Mouse (Mus musculus): ENCODE results near the gene Ddx28.

The Ddx28 gene

DNA sequence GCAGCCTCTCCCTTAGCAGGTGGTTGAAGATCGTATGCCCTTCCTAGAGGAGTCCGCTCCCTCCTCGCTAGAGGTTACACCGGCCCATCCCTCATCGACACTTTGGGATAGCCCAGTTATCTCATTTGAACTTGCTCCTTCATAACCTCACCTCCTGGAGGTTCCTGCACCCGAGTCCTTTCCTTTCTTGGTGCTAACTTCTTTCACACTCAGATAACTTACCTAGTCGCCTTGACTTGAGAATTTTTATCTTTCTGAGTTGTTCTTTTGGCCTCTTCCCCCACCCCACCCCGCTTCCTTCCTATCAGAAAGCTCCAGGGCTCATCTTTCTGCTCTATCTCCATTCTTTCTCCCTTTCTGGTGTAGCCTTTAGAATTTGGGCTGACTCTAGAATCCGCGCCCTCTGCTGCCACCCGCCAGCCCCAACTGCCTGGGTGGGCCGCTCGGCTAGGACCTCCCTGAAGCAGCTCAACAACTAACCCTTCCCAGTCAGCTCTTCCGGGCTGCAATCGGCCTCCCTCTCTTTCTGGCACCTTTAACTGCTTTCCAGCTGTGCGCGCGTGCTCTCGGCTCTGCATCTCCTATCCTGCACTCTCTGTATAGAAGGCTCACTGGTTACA is 44.9 kb downstream of the Ddx28 start:
- DNase-seq (ENCODE audit: low spot score in 2 of 2) = no peak

DNA sequence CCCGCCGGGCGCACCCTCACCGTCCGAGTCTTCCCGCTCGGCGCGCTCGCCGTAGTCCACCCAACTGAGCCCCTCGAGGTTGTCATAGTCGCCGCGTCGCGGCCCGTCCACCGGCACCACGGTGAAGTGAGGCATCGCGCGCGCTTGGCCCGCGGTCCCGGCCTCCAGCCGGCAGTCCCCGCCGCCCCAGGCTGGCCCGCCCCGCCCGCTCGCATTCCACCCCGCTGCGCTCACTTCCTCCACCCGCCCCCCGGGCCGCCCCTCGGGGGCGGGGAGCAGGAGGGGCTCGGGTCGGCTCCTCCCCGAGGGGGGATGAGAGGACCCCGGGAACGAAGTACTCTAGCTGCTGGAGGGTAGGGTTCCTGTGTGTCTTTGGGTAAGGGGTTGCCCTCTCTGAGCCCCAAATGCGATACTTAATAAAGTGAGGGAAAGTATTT is 45.8 kb downstream of the Ddx28 start, which contains the start of gene Slc12a4:
Slc12a4 (minus strand) TSS at position 193 of the 437 bp plus-strand sequence.
- DNase-seq (ENCODE audit: low spot score in 2 of 2) = no peak

DNA sequence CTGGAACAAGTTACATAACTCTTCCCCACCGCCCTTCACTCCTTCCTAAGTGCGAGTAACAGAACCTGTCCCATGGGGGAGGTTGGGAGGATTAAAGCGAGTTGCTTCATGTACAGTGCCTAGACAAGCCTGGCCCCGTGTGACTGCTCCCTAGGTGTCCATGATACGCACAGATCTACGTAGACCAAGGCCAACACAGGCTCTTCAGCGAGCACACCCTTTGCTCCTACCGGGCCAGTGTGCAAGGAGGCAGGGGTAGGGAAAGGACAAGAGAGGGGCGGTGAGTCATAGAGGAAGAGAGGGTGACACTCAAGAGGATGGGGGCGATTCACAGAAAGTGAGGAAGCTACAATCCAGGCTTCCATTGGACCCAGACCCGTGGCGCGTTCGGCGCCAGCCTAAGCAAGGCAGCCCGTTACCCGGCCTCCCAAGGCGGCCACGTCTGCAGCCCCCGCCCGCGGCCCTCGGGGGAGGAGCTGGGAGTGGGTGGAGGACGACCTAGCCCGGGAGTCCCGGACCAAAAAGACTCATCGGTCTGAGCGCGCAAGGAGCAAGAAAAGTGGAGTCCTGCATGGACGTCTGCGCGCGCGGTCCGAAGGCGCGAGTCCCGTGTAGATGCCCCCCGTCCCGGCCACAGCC is 46.3 kb downstream of the Ddx28 start:
- DNase-seq (ENCODE audit: low spot score in 2 of 2) = no peak

DNA sequence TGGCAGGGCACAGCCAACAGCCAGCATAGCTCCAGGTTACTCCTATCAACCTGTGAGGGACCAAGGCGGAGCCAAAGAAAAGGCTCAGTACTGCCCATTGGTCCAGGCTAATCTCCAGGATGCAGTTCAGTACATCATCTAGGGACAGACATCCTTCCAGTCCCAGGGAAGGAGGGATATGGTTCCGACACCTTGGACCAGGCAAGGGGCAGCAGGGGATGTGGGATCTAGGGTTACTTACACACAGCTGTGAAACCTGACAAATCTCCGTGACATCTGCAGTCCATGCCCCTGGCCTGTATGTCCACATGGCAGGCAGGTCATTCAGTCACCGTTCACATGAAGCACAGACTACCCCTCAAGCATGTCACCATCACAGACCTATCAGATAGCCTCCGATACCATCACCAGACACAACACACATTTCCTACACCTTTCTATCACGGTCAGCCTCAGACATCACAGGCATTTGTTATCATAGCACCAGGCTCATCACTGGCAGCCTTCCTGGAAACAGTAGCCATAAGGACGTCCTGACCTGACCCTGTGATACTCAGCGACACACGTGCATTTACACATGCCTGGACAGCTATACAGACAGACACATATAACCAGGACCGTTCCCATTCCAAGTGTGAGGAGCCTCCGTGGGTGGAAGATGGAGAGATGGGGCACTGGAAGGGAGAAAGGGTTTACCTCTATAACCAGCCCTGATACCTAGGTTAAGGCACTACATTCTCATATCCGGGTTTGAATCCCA is 47.0 kb downstream of the Ddx28 start:
- no peak for DNase-seq (ENCODE audit: low spot score in 2 of 2)

DNA sequence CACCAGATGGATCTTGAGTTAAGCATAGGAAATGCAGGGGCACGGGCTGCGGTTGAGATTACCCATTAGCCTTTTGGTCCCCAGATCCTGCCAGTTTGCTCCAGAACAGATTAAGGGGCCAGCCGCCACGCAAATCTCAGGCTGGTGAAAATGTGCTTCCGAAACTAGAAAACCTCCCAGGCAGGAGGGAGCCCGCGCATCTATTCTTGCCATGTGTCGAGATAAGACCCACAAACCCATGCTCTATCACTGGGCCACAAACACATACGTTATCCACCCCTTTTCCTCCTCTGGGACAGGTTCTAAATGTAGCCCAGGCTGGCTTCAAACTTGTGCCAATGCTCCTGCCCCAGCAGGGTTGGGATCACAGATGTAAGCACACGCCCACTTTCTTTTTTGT is 50.1 kb downstream of the Ddx28 start:
- DNase-seq (ENCODE audit: low spot score in 2 of 2) = no peak

DNA sequence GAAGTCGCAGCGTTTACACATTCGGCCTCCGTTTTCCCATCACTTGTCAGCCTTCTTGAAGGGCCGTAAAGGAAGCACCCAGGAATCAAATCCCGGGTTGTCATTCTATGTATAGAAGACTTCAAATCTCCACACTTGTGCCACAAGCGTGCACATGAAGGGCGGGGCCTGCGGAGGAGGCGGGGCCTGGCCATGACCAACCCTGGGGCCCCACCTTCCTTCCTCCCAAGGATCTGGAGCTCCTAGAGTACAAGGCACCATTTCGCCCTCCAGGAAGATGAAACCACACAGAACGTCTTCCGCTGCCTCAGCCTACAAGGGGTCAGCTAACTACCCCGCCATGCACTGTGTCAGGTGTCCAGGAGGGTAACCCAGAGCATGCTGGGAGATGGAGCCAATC is 50.6 kb downstream of the Ddx28 start:
- no peak for DNase-seq (ENCODE audit: low spot score in 2 of 2)

All from left cerebral cortex, adult 9 months (tissue).